Comparison of ENCODE assay signal across 8 mouse cellular contexts in genomic region chr9:106202819-106203636, GRCm38 (mm10). TPM values are rescaled to one million over a fixed set of nuclear protein-coding genes. Genes with fewer than 3 reads are reported as not detected.
A peak's percentile ranks its signal among the peaks of the same experiment; 100 is the strongest.
DNase-seq lines count a peak whose midpoint lies in the region; ATAC-seq and TF ChIP-seq lines count a peak whose summit lies in the region.

Gene Twf2 (plus strand): TSS chr9:106203108.

- TF ChIP-seq EP300 in liver, postnatal 0 days (IDR thresholded peaks at IDR 0.05; ENCODE audit: low read depth), result no peak

- intact Hi-C loops in heart, postnatal 10 days (cut with DNase I), result no loop called here

- peak within 1 kb of the TSS; percentile 79 for H3K4me2 ChIP-seq in forebrain, embryonic 13.5 days
- H3K4me2 ChIP-seq in liver, postnatal 0 days (ENCODE audit: low read depth, low read length), result peak within 1 kb of the TSS; percentile 93
- peak within 1 kb of the TSS; percentile 67 for H3K4me2 ChIP-seq in neural tube, embryonic 14.5 days (ENCODE audit: low read depth, low read length)

- TF ChIP-seq CTCF in E14TG2a.4 (conservative IDR thresholded peaks at IDR 0.05; ENCODE audit: low read length), result no peak
- no peak for TF ChIP-seq CTCF in liver, postnatal 0 days (IDR thresholded peaks at IDR 0.05; ENCODE audit: low read depth)

- DNase-seq in c-Kit-positive CD71-positive TER-119-positive erythroid progenitor cells, embryonic 14.5 days (ENCODE audit: low spot score), result peak; percentile 76
- peak; percentile 94 to 95 for DNase-seq in heart, postnatal 10 days
- DNase-seq in large intestine, adult 2 months (ENCODE audit: low read depth, low spot score), result peak; percentile 50
- peak; percentile 90 for DNase-seq in liver, postnatal 0 days
- DNase-seq in testis, postnatal 10 days (ENCODE audit: low spot score), result peak; percentile 95

- peaks cover 78% of the 10 kb centered on the region for H3K4me1 ChIP-seq in E14TG2a.4 (replicated peaks; ENCODE audit: low read depth, low read length)
- peaks cover 37% of the 10 kb centered on the region for H3K4me1 ChIP-seq in forebrain, embryonic 13.5 days
- H3K4me1 ChIP-seq in liver, postnatal 0 days (ENCODE audit: insufficient read depth), result peaks cover 33% of the 10 kb centered on the region
- H3K4me1 ChIP-seq in neural tube, embryonic 14.5 days (ENCODE audit: control insufficient read depth, insufficient read depth, low read length), result peaks cover 20% of the 10 kb centered on the region

- WGBS in forebrain, embryonic 13.5 days, result 1% methylated on average over 61 of the region's 61 CpGs
- 2% methylated on average over 61 of the region's 61 CpGs for WGBS in large intestine, adult 2 months
- WGBS in liver, postnatal 0 days (ENCODE audit: insufficient replicate concordance), result 2% methylated on average over 55 of the region's 61 CpGs
- WGBS in neural tube, embryonic 14.5 days, result 1% methylated on average over 56 of the region's 61 CpGs

- no peaks in the 10 kb centered on the region for H3K27me3 ChIP-seq in E14TG2a.4 (ENCODE audit: insufficient read depth, low read length)
- 0 out of 2 replicates have a peak, but pooled peaks cover 12% of the 10 kb centered on the region for H3K27me3 ChIP-seq in forebrain, embryonic 13.5 days
- H3K27me3 ChIP-seq in liver, postnatal 0 days (ENCODE audit: insufficient read depth, low read length), result no peaks in the 10 kb centered on the region
- H3K27me3 ChIP-seq in neural tube, embryonic 14.5 days (ENCODE audit: control insufficient read depth, insufficient read depth, low read length), result no peaks in the 10 kb centered on the region

- no peaks in the 10 kb centered on the region for H3K9me3 ChIP-seq in E14TG2a.4 (ENCODE audit: low read length)
- no peaks in the 10 kb centered on the region for H3K9me3 ChIP-seq in forebrain, embryonic 13.5 days (replicated peaks)
- no peaks in the 10 kb centered on the region for H3K9me3 ChIP-seq in liver, postnatal 0 days (ENCODE audit: low read length)
- H3K9me3 ChIP-seq in neural tube, embryonic 14.5 days (ENCODE audit: control insufficient read depth, low read length), result no peaks in the 10 kb centered on the region

- H3K36me3 ChIP-seq in E14TG2a.4 (ENCODE audit: insufficient read depth, low read length), result peaks cover 38% of the 10 kb centered on the region
- H3K36me3 ChIP-seq in forebrain, embryonic 13.5 days (ENCODE audit: poor library complexity, severe bottlenecking), result no peaks in the 10 kb centered on the region
- H3K36me3 ChIP-seq in liver, postnatal 0 days (replicated peaks; ENCODE audit: insufficient read depth, low read length), result 0 out of 2 replicates have a peak, but pooled peaks cover 5% of the 10 kb centered on the region
- H3K36me3 ChIP-seq in neural tube, embryonic 14.5 days (ENCODE audit: control insufficient read depth, insufficient read depth, low read length), result no peaks in the 10 kb centered on the region

- H3K4me3 ChIP-seq in E14TG2a.4 (replicated peaks; ENCODE audit: low read length), result peak within 1 kb of the TSS; percentile 92
- H3K4me3 ChIP-seq in forebrain, embryonic 13.5 days, result peak within 1 kb of the TSS; percentile 64
- peak within 1 kb of the TSS; percentile 70 for H3K4me3 ChIP-seq in liver, postnatal 0 days (ENCODE audit: low read depth, low read length)
- peak within 1 kb of the TSS; percentile 66 for H3K4me3 ChIP-seq in neural tube, embryonic 14.5 days (ENCODE audit: low read depth, low read length)

- H3K9ac ChIP-seq in forebrain, embryonic 13.5 days, result peak within 1 kb of the TSS; percentile 83
- H3K9ac ChIP-seq in liver, postnatal 0 days (replicated peaks), result peak within 1 kb of the TSS; percentile 71
- peak within 1 kb of the TSS; percentile 78 for H3K9ac ChIP-seq in neural tube, embryonic 14.5 days (replicated peaks; ENCODE audit: low read depth, low read length)

- peak; percentile 85 for ATAC-seq in forebrain, embryonic 13.5 days
- ATAC-seq in liver, postnatal 0 days, result peak; percentile 88
- peak; percentile 86 for ATAC-seq in neural tube, embryonic 14.5 days (ENCODE audit: low read depth)

- 0 out of 2 replicates have a peak within 1 kb of the TSS, but pooled peaks have one; percentile 16 for H3K27ac ChIP-seq in forebrain, embryonic 13.5 days
- H3K27ac ChIP-seq in liver, postnatal 0 days (ENCODE audit: low read depth), result peak within 1 kb of the TSS; percentile 39
- H3K27ac ChIP-seq in neural tube, embryonic 14.5 days (ENCODE audit: low read depth, low read length), result peak within 1 kb of the TSS; percentile 55

RNA-seq across cellular contexts. Expression of gene Twf2, which starts in this region (rescaled TPM):
- 48.0 and 51.7 TPM in 2 replicates for polyA plus RNA-seq in forebrain, embryonic 13.5 days (2015; fragmentation: Nextera tagmentation; extraction: Ambion mirVana)
- 100 to 1,000 TPM; 112 to 132 TPM for total RNA-seq in heart, postnatal 10 days (2021)
- polyA plus RNA-seq in large intestine, adult 2 months (2012; rRNA removed), result 33.5 and 33.6 TPM in 2 replicates
- 22.4 and 23.0 TPM in 2 replicates for polyA plus RNA-seq in liver, postnatal 0 days (2015; fragmentation: Nextera tagmentation; extraction: Ambion mirVana)
- 44.2 and 48.4 TPM in 2 replicates for polyA plus RNA-seq in neural tube, embryonic 14.5 days (2014; fragmentation: Nextera tagmentation; extraction: Ambion mirVana)

Comparison
In these comparisons a context has a peak if more than half of its experiments do, and no peak if none do; other contexts are left out.
1. Peak in every context shown above with its lines: DNase-seq, ATAC-seq, H3K4me3 ChIP-seq and H3K27ac ChIP-seq.